Mouse (Mus musculus): ENCODE measurements around the gene Aprt. TPM values are rescaled to one million over a fixed set of nuclear protein-coding genes. Genes with fewer than 3 reads are reported as not detected.

Gene Aprt
- total and polyA plus RNA-seq, 2 experiments, result 59.8 to 105 TPM

DNA sequence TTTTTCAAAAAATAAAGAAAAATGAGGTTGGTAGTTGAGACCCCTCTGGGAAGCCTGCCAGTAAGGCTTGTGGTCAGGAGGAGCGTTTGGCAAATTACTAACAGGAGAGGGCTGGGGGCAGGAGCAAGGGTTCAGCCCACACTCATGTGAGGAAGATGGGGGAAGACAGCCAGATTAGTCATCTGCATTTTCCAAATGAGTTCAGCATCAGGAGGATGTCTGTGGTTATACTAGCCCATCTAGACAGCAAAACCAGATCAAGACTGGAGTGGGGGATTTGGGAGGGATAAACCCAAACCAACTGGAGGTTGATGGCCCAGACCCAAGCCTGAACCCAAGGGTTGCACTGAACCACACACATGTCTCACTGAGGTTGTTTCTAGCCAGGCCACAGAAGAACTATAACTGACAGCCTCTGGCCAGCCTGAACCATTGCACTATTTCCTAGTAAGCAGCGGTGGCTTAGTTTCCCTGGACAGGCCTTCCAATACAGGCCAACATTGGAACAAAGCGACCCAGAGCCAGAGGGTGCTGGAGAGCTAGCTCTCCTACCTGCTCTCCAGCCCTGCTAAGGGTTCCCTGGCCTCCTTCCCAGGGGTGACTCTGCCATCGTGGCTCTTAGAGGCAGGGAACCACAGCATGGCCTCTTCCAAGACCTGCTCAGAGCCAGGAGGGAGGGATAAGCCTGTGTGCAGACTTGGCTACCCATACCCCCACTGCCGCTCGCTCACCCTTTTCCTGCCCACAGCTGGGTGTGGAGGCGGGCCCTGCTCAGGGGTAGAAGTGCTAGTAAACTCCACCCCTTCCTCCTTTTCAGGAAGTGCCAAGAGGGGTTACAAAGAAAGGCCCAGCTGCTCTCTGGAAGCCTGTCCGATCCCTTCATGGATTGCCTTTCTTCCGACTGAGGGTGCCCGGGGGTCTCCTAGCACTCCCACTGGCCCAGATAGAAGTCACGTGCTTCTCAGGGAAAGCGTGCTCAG is 20.4 kb downstream of the Aprt start:
- H3K36me3 ChIP-seq (ENCODE audit: control insufficient read depth, insufficient read depth, low read length), result no peaks in the 10 kb centered on the region
- TF ChIP-seq CTCF (IDR thresholded peaks at IDR 0.05; ENCODE audit: low read depth, low read length) (no peak), POLR2A (IDR thresholded peaks at IDR 0.05; ENCODE audit: extremely low read depth, insufficient read depth, low read length) (0 out of 2 replicates have a peak, but pooled peaks have one; percentile 27)
- peak overlapping the region; percentile 46 for H3K27ac ChIP-seq (replicated peaks; ENCODE audit: insufficient read depth, low read depth, low read length)
- DNase-seq (ENCODE audit: extremely low read depth, low read depth, low spot score), result no peak
- WGBS, result 74% methylated on average over 12 of the region's 12 CpGs
- H3K9ac ChIP-seq (ENCODE audit: low read depth, low read length), result peak overlapping the region; percentile 63
- peak overlapping the region; percentile 30 for H3K4me3 ChIP-seq (ENCODE audit: insufficient read depth, low read depth, low read length)
- H3K27me3 ChIP-seq (ENCODE audit: control insufficient read depth, insufficient read depth, low read length), result no peaks in the 10 kb centered on the region
- H3K4me1 ChIP-seq (ENCODE audit: control insufficient read depth, insufficient read depth, low read length), result no peaks in the 10 kb centered on the region
- H3K79me2 ChIP-seq (ENCODE audit: control insufficient read depth, insufficient read depth, low read length), result no peaks in the 10 kb centered on the region

- H3K36me3 ChIP-seq (ENCODE audit: control insufficient read depth, insufficient read depth, low read length), result no peaks in the 10 kb centered on the region
- H3K4me3 ChIP-seq (ENCODE audit: insufficient read depth, low read depth, low read length), result no peak overlapping the region
- H3K27me3 ChIP-seq (ENCODE audit: control insufficient read depth, insufficient read depth, low read length), result no peaks in the 10 kb centered on the region
- WGBS, result 82% methylated on average over 6 of the region's 6 CpGs
- DNase-seq (ENCODE audit: extremely low read depth, low read depth, low spot score), result no peak
- H3K9ac ChIP-seq (ENCODE audit: low read depth, low read length), result no peak overlapping the region
- no peak overlapping the region for H3K27ac ChIP-seq (replicated peaks; ENCODE audit: insufficient read depth, low read depth, low read length)
- no peak for TF ChIP-seq CTCF (IDR thresholded peaks at IDR 0.05; ENCODE audit: low read depth, low read length)
- TF ChIP-seq POLR2A (IDR thresholded peaks at IDR 0.05; ENCODE audit: extremely low read depth, insufficient read depth, low read length), result no peak
- no peaks in the 10 kb centered on the region for H3K79me2 ChIP-seq (ENCODE audit: control insufficient read depth, insufficient read depth, low read length)
- H3K4me1 ChIP-seq (ENCODE audit: control insufficient read depth, insufficient read depth, low read length), result no peaks in the 10 kb centered on the region
These were observed 21.9 kb downstream of the Aprt start for GRCm38 (mm10) chr8:122554786-122555185.

GRCm38 (mm10) chr8:122551265-122552051 is 25.3 kb downstream of the Aprt start, which contains the start of gene Piezo1:
Piezo1 (minus strand) TSS chr8:122551329.
- Histone ChIP-seq H3K36me3 (ENCODE audit: control insufficient read depth, insufficient read depth, low read length) (no peaks in the 10 kb centered on the region), H3K4me1 (ENCODE audit: control insufficient read depth, insufficient read depth, low read length) (no peaks in the 10 kb centered on the region), H3K4me3 (ENCODE audit: insufficient read depth, low read depth, low read length) (peak within 1 kb of the TSS; percentile 60), H3K27me3 (ENCODE audit: control insufficient read depth, insufficient read depth, low read length) (no peaks in the 10 kb centered on the region), H3K27ac (replicated peaks; ENCODE audit: insufficient read depth, low read depth, low read length) (no peak within 1 kb of the TSS), H3K9ac (ENCODE audit: low read depth, low read length) (peak within 1 kb of the TSS; percentile 78), H3K79me2 (ENCODE audit: control insufficient read depth, insufficient read depth, low read length) (no peaks in the 10 kb centered on the region)
- TF ChIP-seq POLR2A (IDR thresholded peaks at IDR 0.05; ENCODE audit: extremely low read depth, insufficient read depth, low read length) (peak; percentile 70; the same call in 1 of the 2 replicates), CTCF (IDR thresholded peaks at IDR 0.05; ENCODE audit: low read depth, low read length) (peak; percentile 100)
- WGBS, result 10% methylated on average over 56 of the region's 56 CpGs
- peak; percentile 76 for DNase-seq (ENCODE audit: extremely low read depth, low read depth, low spot score)

GRCm38 (mm10) chr8:122550995-122551264 is 25.8 kb downstream of the Aprt start:
- no peak overlapping the region for H3K27ac ChIP-seq (replicated peaks; ENCODE audit: insufficient read depth, low read depth, low read length)
- peak overlapping the region; percentile 78 for H3K9ac ChIP-seq (ENCODE audit: low read depth, low read length)
- H3K79me2 ChIP-seq (ENCODE audit: control insufficient read depth, insufficient read depth, low read length), result no peaks in the 10 kb centered on the region; the same call in 1 of the 2 replicates
- H3K4me3 ChIP-seq (ENCODE audit: insufficient read depth, low read depth, low read length), result peak overlapping the region; percentile 60
- no peak for DNase-seq (ENCODE audit: extremely low read depth, low read depth, low spot score)
- H3K36me3 ChIP-seq (ENCODE audit: control insufficient read depth, insufficient read depth, low read length), result no peaks in the 10 kb centered on the region
- TF ChIP-seq POLR2A (IDR thresholded peaks at IDR 0.05; ENCODE audit: extremely low read depth, insufficient read depth, low read length) (no peak), CTCF (IDR thresholded peaks at IDR 0.05; ENCODE audit: low read depth, low read length) (no peak)
- 1% methylated on average over 43 of the region's 43 CpGs for WGBS
- H3K27me3 ChIP-seq (ENCODE audit: control insufficient read depth, insufficient read depth, low read length), result no peaks in the 10 kb centered on the region
- H3K4me1 ChIP-seq (ENCODE audit: control insufficient read depth, insufficient read depth, low read length), result no peaks in the 10 kb centered on the region

DNA sequence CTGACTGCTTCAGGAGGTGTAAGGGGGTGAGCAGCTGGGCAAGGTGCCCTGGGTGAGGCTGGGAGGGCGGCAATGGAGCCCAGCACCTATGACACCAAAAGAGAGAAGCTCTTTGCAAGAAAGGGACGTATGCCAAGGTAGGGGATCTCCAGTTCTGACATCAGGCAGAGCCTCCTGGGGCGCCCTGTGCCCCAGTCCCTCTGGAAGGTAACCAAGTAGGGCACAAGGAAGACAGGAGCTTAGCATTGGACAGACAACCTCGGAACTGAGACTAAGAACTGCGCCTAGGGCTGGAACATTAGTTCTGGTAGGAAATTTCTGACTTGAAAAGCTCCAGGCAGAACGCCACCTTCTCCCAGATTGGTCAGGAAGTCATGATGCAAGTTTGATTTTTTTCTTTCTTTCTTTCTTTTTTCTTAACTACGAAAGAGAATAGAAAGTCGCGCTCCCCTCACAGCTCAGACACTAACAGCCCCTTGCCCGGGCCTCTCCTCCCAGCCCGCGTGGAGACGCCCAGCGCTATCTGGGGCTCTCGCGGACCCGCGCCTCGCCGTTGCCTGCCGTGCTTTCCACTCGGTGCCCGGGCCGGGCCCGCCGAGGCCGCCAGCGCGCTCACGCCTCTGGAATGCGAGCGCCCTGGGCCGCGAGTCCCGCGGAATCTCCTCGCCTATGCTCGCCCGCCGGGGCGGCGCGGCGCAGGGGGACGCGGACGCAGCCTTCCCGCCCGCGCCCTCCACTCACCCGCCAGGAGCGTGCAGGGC is 26.3 kb downstream of the Aprt start:
- DNase-seq (ENCODE audit: extremely low read depth, low read depth, low spot score), result peak; percentile 22
- Histone ChIP-seq H3K4me3 (ENCODE audit: insufficient read depth, low read depth, low read length) (peak overlapping the region; percentile 60), H3K4me1 (ENCODE audit: control insufficient read depth, insufficient read depth, low read length) (no peaks in the 10 kb centered on the region), H3K79me2 (ENCODE audit: control insufficient read depth, insufficient read depth, low read length) (no peaks in the 10 kb centered on the region; the same call in 1 of the 2 replicates), H3K9ac (ENCODE audit: low read depth, low read length) (peak overlapping the region; percentile 78), H3K27ac (replicated peaks; ENCODE audit: insufficient read depth, low read depth, low read length) (no peak overlapping the region), H3K27me3 (ENCODE audit: control insufficient read depth, insufficient read depth, low read length) (no peaks in the 10 kb centered on the region), H3K36me3 (ENCODE audit: control insufficient read depth, insufficient read depth, low read length) (no peaks in the 10 kb centered on the region)
- TF ChIP-seq POLR2A (IDR thresholded peaks at IDR 0.05; ENCODE audit: extremely low read depth, insufficient read depth, low read length), result no peak
- TF ChIP-seq CTCF (IDR thresholded peaks at IDR 0.05; ENCODE audit: low read depth, low read length), result no peak
- 9% methylated on average over 51 of the region's 52 CpGs for WGBS
